ENCODE assay signal across 8 mouse cellular contexts in genomic region chr2:104590068-104590828, GRCm38 (mm10). TPM values are rescaled to one million over a fixed set of nuclear protein-coding genes. Genes with fewer than 3 reads are reported as not detected.
DNase-seq lines count a peak whose midpoint lies in the region; ATAC-seq lines count a peak whose summit lies in the region.

TSS of gene Cstf3 (plus strand) at chr2:104590523.

- peaks cover 31% of the 10 kb centered on the region for H3K4me1 ChIP-seq in hindbrain, embryonic 15.5 days (replicated peaks)

- H3K36me3 ChIP-seq in hindbrain, embryonic 15.5 days: no peaks in the 10 kb centered on the region

- peak; percentile 97 for DNase-seq in T-cell, adult 2 months (ENCODE audit: low spot score)
- DNase-seq in cerebellum, postnatal 36 days: peak; percentile 98 to 99
- DNase-seq in frontal cortex, postnatal 36 days (ENCODE audit: low spot score in 2 of 2): peak; percentile 99 to 100
- peak; percentile 99 for DNase-seq in left cerebral cortex, adult 11 months (ENCODE audit: low spot score)
- DNase-seq in lung, postnatal 4 days: peak; percentile 99
- DNase-seq in retina, postnatal 7 days (ENCODE audit: low read depth, low spot score): peak; percentile 99
- DNase-seq in urinary bladder, adult 2 months (ENCODE audit: low spot score): peak; percentile 93

- H3K9ac ChIP-seq in hindbrain, embryonic 15.5 days: peak within 1 kb of the TSS; percentile 76

- WGBS in hindbrain, embryonic 15.5 days: under 1% methylated on average over 59 of the region's 59 CpGs

- peak within 1 kb of the TSS; percentile 78 for H3K4me2 ChIP-seq in hindbrain, embryonic 15.5 days

- H3K9me3 ChIP-seq in hindbrain, embryonic 15.5 days: no peaks in the 10 kb centered on the region

- peak; percentile 100 for ATAC-seq in hindbrain, embryonic 15.5 days (ENCODE audit: low FRiP score, low read depth)

- H3K27ac ChIP-seq in hindbrain, embryonic 15.5 days (replicated peaks): peak within 1 kb of the TSS; percentile 88

- H3K27me3 ChIP-seq in hindbrain, embryonic 15.5 days: no peaks in the 10 kb centered on the region

- peak within 1 kb of the TSS; percentile 78 for H3K4me3 ChIP-seq in hindbrain, embryonic 15.5 days

RNA-seq across cellular contexts. Expression of gene Cstf3, which starts in this region (rescaled TPM):
- polyA plus RNA-seq in hindbrain, embryonic 15.5 days (2015; fragmentation: Nextera tagmentation; extraction: Ambion mirVana): 77.6 and 84.5 TPM in 2 replicates
- polyA plus RNA-seq in urinary bladder, adult 2 months (2012; rRNA removed): 28.6 and 36.1 TPM in 2 replicates

Comparison
In these comparisons a context has a peak if more than half of its experiments do, and no peak if none do; other contexts are left out.
1. Peak in every context shown above with its lines: DNase-seq, ATAC-seq, H3K4me3 ChIP-seq and H3K27ac ChIP-seq.